Mouse (Mus musculus) neural tube, embryonic 14.5 days (tissue): Measurements from ENCODE around the gene Aagab. TPM values are rescaled to one million over a fixed set of nuclear protein-coding genes. Genes with fewer than 3 reads are reported as not detected.

ENCODE experiments used
- ATAC-seq: fragments of 200-750 bp; cut with Nextera tagmentation; 2 replicates; pipeline ENCODE4 v1.8.0; 2017; ENCODE audit warnings: low read depth, mild to moderate bottlenecking, moderate TSS enrichment, moderate library complexity
- H3K27ac ChIP-seq: fragments of 300-500 bp; sonication (generic); 2 replicates; pipeline ENCODE4 v1.5.1; 2014; ENCODE audit warnings: low read depth, mild to moderate bottlenecking, control low read depth, low read length, moderate library complexity, mixed read lengths
- H3K27me3 ChIP-seq: fragments of 300-500 bp; sonication (generic); 2 replicates; pipeline ENCODE4 v1.6.1; 2014; ENCODE audit warnings: low read length; ENCODE audit not compliant: control insufficient read depth, insufficient read depth
- H3K36me3 ChIP-seq: fragments of 300-500 bp; sonication (generic); 2 replicates; pipeline ENCODE4 v1.6.1; 2014; ENCODE audit warnings: low read length, mixed read lengths; ENCODE audit not compliant: control insufficient read depth, insufficient read depth
- H3K4me1 ChIP-seq: fragments of 300-500 bp; sonication (generic); 2 replicates; pipeline ENCODE4 v1.6.1; 2014; ENCODE audit warnings: low read length; ENCODE audit not compliant: control insufficient read depth, insufficient read depth
- H3K4me2 ChIP-seq: fragments of 300-500 bp; sonication (generic); 2 replicates; pipeline ENCODE4 v1.6.1; 2014; ENCODE audit warnings: mild to moderate bottlenecking, low read depth, low read length, control low read depth
- H3K4me3 ChIP-seq: fragments of 300-500 bp; sonication (generic); 2 replicates; pipeline ENCODE4 v1.5.1; 2014; ENCODE audit warnings: low read depth, low read length, control low read depth, mixed read lengths
- H3K9ac ChIP-seq: fragments of 300-500 bp; sonication (generic); replicated peaks from 2 replicates; pipeline ENCODE4 v1.6.1; 2014; ENCODE audit warnings: low read depth, mild to moderate bottlenecking, control low read depth, low read length, mixed read lengths
- H3K9me3 ChIP-seq: fragments of 300-500 bp; sonication (generic); 2 replicates; pipeline ENCODE4 v1.6.1; 2016; ENCODE audit warnings: low read length; ENCODE audit not compliant: control insufficient read depth
- WGBS: fragments of 180-500 bp; shearing (Covaris S2); extraction: QIAGEN DNeasy Blood & Tissue Kit; methylation state at CpG from one replicate; pipeline ENCODE4 v1.1.7; 2014; 5-methylcytosine and 5-hydroxymethylcytosine counted together
- polyA plus RNA-seq: library from polyadenylated mRNA; unstranded; fragments of >200 nt; fragmentation: Nextera tagmentation; extraction: Ambion mirVana; gene quantifications from 2 replicates; pipeline ENCODE4 v1.2.1, GENCODE M21; 2014

Aagab gene
- polyA plus RNA-seq, 1 experiment from 2014 or later, result 51.6 TPM

DNA sequence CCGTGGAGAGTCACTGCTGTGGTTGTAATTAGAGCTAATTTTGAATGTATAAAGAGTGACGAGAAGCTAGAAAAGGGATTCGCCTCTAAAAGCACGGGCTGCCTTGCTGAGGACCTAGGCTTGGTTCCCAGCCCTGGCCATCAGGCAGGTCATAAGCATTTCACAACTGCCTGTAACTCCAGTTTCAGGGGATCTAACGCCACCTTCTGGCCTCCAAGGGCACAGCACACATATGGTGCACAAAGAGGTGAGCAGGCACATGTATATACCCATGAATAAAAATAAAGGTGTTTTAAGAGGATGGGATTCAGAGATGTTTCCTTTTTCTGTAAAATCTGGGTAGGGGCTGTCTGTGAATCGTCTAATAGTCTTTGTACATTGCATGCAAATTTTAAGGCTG, 7.8 kb downstream of the Aagab start:
- ATAC-seq, result no peak
- Histone ChIP-seq H3K9ac (no peak overlapping the region), H3K4me3 (no peak overlapping the region), H3K4me1 (peaks cover 18% of the 10 kb centered on the region), H3K4me2 (no peak overlapping the region), H3K27ac (no peak overlapping the region), H3K36me3 (no peaks in the 10 kb centered on the region), H3K9me3 (no peaks in the 10 kb centered on the region), H3K27me3 (no peaks in the 10 kb centered on the region)
- 91% methylated on average over 6 of the region's 6 CpGs for WGBS

DNA sequence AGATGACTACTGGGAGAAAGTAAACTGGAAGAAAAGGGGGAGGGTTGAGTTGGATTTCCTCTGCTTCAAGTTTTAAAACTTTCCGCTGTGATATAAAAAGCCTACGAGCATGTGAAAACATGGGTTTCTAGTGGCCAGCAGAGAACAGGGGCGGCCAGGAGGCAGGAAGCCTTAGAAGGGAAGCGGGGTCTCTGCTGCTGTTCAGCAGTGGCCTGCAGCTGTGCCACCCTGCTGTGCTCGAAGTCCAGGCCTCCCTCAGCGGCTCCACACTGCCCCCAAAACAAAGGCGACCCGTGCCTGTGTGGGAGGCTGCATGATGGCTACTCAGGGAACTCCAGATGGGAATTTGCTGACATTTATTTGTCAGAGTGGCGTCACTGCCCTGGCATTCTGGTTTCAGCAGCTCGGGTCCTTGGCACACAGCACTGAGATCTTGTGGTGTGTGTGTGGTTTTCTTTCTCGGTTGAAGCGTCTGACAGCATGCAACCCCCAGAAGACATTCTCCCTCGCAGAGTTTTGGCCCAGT, 8.4 kb downstream of the Aagab start:
- Histone ChIP-seq H3K27ac (peak overlapping the region; percentile 44), H3K36me3 (no peaks in the 10 kb centered on the region), H3K27me3 (no peaks in the 10 kb centered on the region), H3K4me2 (no peak overlapping the region), H3K4me3 (no peak overlapping the region), H3K9ac (no peak overlapping the region), H3K9me3 (no peaks in the 10 kb centered on the region), H3K4me1 (peaks cover 18% of the 10 kb centered on the region)
- ATAC-seq, result no peak
- WGBS, result 13% methylated on average over 13 of the region's 13 CpGs

GRCm38 (mm10) chr9:63611967-63612366, 9.5 kb downstream of the Aagab start:
- H3K9ac ChIP-seq, result no peak overlapping the region
- no peak overlapping the region for H3K4me3 ChIP-seq
- no peak overlapping the region for H3K4me2 ChIP-seq
- H3K36me3 ChIP-seq, result 0 out of 2 replicates have a peak, but pooled peaks cover under 1% of the 10 kb centered on the region
- H3K4me1 ChIP-seq, result peaks cover 18% of the 10 kb centered on the region
- ATAC-seq, result no peak
- 62% methylated on average over 5 of the region's 5 CpGs for WGBS
- H3K9me3 ChIP-seq, result no peaks in the 10 kb centered on the region
- no peaks in the 10 kb centered on the region for H3K27me3 ChIP-seq
- no peak overlapping the region for H3K27ac ChIP-seq

GRCm38 (mm10) chr9:63612565-63613515, 10.4 kb downstream of the Aagab start:
- 0 out of 2 replicates have a peak overlapping the region, but pooled peaks have one; percentile 12 for H3K9ac ChIP-seq
- peaks cover 18% of the 10 kb centered on the region for H3K4me1 ChIP-seq
- peaks cover 6% of the 10 kb centered on the region; the same call in 1 of the 2 replicates for H3K36me3 ChIP-seq
- 0 out of 2 replicates have a peak overlapping the region, but pooled peaks have one; percentile 2 for H3K4me2 ChIP-seq
- H3K9me3 ChIP-seq, result no peaks in the 10 kb centered on the region
- ATAC-seq, result peak; percentile 66; the same call in 1 of the 2 replicates
- no peaks in the 10 kb centered on the region for H3K27me3 ChIP-seq
- H3K27ac ChIP-seq, result no peak overlapping the region
- H3K4me3 ChIP-seq, result no peak overlapping the region
- WGBS, result 44% methylated on average over 16 of the region's 16 CpGs

GRCm38 (mm10) chr9:63613569-63613968, 11.1 kb downstream of the Aagab start:
- Histone ChIP-seq H3K27ac (no peak overlapping the region), H3K36me3 (peaks cover 6% of the 10 kb centered on the region; the same call in 1 of the 2 replicates), H3K4me1 (peaks cover 18% of the 10 kb centered on the region), H3K9ac (0 out of 2 replicates have a peak overlapping the region, but pooled peaks have one; percentile 12), H3K4me3 (no peak overlapping the region), H3K27me3 (no peaks in the 10 kb centered on the region), H3K4me2 (no peak overlapping the region), H3K9me3 (no peaks in the 10 kb centered on the region)
- ATAC-seq, result peak; percentile 31; the same call in 1 of the 2 replicates
- WGBS, result 53% methylated on average over 1 of the region's 1 CpGs

GRCm38 (mm10) chr9:63614018-63614985, 11.8 kb downstream of the Aagab start:
- Histone ChIP-seq H3K27ac (no peak overlapping the region), H3K4me2 (no peak overlapping the region), H3K4me3 (no peak overlapping the region), H3K9me3 (no peaks in the 10 kb centered on the region), H3K4me1 (peaks cover 18% of the 10 kb centered on the region), H3K36me3 (peaks cover 6% of the 10 kb centered on the region; the same call in 1 of the 2 replicates), H3K9ac (no peak overlapping the region), H3K27me3 (no peaks in the 10 kb centered on the region)
- ATAC-seq, result no peak
- WGBS, result 79% methylated on average over 11 of the region's 11 CpGs

DNA sequence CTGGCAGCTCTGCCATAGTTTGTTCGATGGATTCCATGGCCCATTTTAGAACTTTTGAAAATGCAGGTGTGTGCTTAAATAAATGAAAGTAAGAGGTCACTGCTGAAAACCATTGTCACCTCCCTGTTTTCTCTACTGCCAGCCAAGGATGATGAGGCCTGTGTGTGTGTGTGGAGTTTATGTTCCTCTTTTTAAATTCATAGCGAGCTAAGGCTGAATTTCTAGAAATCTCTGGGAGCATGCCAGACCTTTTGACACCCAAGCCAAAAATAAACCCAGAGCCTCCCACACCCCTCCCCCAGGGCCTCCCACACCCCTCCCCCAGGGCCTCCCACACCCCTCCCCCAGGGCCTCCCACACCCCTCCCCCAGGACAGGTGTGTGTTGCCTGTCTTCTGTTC, 15.5 kb downstream of the Aagab start:
- H3K36me3 ChIP-seq, result peaks cover 6% of the 10 kb centered on the region; the same call in 1 of the 2 replicates
- no peaks in the 10 kb centered on the region for H3K27me3 ChIP-seq
- no peak overlapping the region for H3K27ac ChIP-seq
- H3K9me3 ChIP-seq, result no peaks in the 10 kb centered on the region
- 93% methylated on average over 2 of the region's 2 CpGs for WGBS
- H3K4me3 ChIP-seq, result no peak overlapping the region
- no peak overlapping the region for H3K4me2 ChIP-seq
- ATAC-seq, result no peak
- H3K9ac ChIP-seq, result no peak overlapping the region
- peaks cover 5% of the 10 kb centered on the region; the same call in 1 of the 2 replicates for H3K4me1 ChIP-seq

DNA sequence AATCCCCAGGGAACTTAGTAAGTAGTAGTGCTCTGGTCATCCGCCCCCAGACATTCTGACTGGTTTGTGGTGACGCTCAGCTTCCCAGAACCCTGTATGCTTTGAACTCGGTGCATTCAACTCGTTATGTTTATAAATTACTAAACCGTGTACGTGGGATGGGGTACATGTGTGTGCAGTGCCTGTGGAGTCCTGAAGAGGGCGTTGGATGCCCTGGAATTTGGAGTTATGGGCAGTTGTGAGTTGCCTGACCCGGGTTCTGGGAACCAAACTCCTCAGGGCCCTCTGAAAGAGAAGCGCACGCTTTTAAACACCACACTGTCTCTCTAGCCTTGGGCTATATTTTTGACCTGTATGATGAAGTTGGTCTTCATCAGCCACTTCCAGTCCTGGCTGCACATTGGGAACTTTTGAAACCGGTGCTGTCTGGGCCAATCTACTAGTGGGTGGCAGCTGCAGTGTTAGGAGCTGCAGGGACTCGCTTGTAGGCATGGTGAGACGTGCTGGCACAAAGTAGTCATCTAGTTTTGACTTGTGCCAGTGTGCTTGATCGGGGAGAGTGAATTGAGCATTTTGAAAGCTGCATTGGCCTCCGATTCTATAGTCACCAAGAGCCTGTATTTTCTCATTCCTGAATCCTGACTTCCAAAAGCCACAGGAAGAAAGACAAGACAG, 21.6 kb downstream of the Aagab start:
- ATAC-seq, result no peak
- Histone ChIP-seq H3K36me3 (no peaks in the 10 kb centered on the region; the same call in 1 of the 2 replicates), H3K27me3 (no peaks in the 10 kb centered on the region), H3K9me3 (no peaks in the 10 kb centered on the region), H3K4me2 (no peak overlapping the region), H3K4me1 (no peaks in the 10 kb centered on the region), H3K27ac (no peak overlapping the region), H3K9ac (no peak overlapping the region), H3K4me3 (no peak overlapping the region)
- 84% methylated on average over 15 of the region's 15 CpGs for WGBS
